Mouse (Mus musculus) olfactory bulb, adult 2 months (tissue): ENCODE data around the gene Sncg. TPM values are rescaled to one million over a fixed set of nuclear protein-coding genes. Genes with fewer than 3 reads are reported as not detected.

Experiments used
- H3K27ac ChIP-seq: fragments of 200-500 bp; 2 replicates; pipeline ENCODE4 v1.5.1; 2012; ENCODE audit warnings: low read depth, low read length; ENCODE audit not compliant: insufficient read depth
- H3K4me1 ChIP-seq: fragments of 200-500 bp; 2 replicates; pipeline ENCODE4 v1.6.1; 2012; ENCODE audit warnings: low read length; ENCODE audit not compliant: control insufficient read depth, insufficient read depth
- H3K4me3 ChIP-seq: fragments of 200-500 bp; 2 replicates; pipeline ENCODE4 v1.5.1; 2012; ENCODE audit warnings: mild to moderate bottlenecking, low read depth, low read length, moderate library complexity; ENCODE audit not compliant: insufficient read depth
- CTCF ChIP-seq: fragments of 200-500 bp; IDR thresholded peaks from 2 replicates; pipeline ENCODE4 v1.5.1; 2012; ENCODE audit warnings: low read depth, mild to moderate bottlenecking, low read length, moderate library complexity; ENCODE audit not compliant: insufficient read depth
- POLR2A ChIP-seq: fragments of 200-500 bp; IDR thresholded peaks from 2 replicates; pipeline ENCODE4 v1.6.1; 2012; ENCODE audit warnings: mild to moderate bottlenecking, low read depth, low read length, moderate library complexity; ENCODE audit not compliant: insufficient read depth
- WGBS: fragments of 180-500 bp; shearing (Covaris S2); methylation state at CpG from one replicate; pipeline ENCODE4 v1.1.7; 2018; 5-methylcytosine and 5-hydroxymethylcytosine counted together
- polyA plus RNA-seq: library from polyadenylated mRNA; stranded (reverse); fragments of >200 nt; gene quantifications from 2 replicates; pipeline ENCODE4 v1.2.4, GENCODE M21; 2012; ENCODE audit warnings: low replicate concordance; ENCODE audit not compliant: missing spikeins, insufficient read depth, insufficient read length

Sncg gene
- polyA plus RNA-seq, 1 experiment, result not detected

GRCm38 (mm10) chr14:34362135-34362534 lies 12.5 kb downstream of the Sncg start:
- TF ChIP-seq CTCF (no peak), POLR2A (no peak)
- 90% methylated on average over 4 of the region's 4 CpGs for WGBS
- peaks cover 23% of the 10 kb centered on the region for H3K4me1 ChIP-seq

GRCm38 (mm10) chr14:34360251-34360650 lies 14.3 kb downstream of the Sncg start:
- TF ChIP-seq POLR2A, result no peak
- no peak for TF ChIP-seq CTCF
- Histone ChIP-seq H3K4me1 (peaks cover 23% of the 10 kb centered on the region), H3K4me3 (no peak overlapping the region), H3K27ac (no peak overlapping the region)
- WGBS, result 67% methylated on average over 6 of the region's 6 CpGs

More at GRCm38 (mm10) chr14:34362135-34362534, 12.5 kb downstream of the Sncg start:
- Histone ChIP-seq H3K4me3 (no peak overlapping the region), H3K27ac (no peak overlapping the region)

- no peak overlapping the region for H3K4me3 ChIP-seq
- no peak for TF ChIP-seq POLR2A
- no peak for TF ChIP-seq CTCF
- peaks cover 23% of the 10 kb centered on the region for H3K4me1 ChIP-seq
- no peak overlapping the region for H3K27ac ChIP-seq
- 61% methylated on average over 5 of the region's 5 CpGs for WGBS
These were observed 14.8 kb downstream of the Sncg start for GRCm38 (mm10) chr14:34359676-34360244.

- peaks cover 17% of the 10 kb centered on the region for H3K4me1 ChIP-seq
- TF ChIP-seq POLR2A (no peak), CTCF (no peak)
- whole genome bisulfite sequencing, result 66% methylated on average over 7 of the region's 7 CpGs
These were observed 16.7 kb downstream of the Sncg start for GRCm38 (mm10) chr14:34357671-34358455.

GRCm38 (mm10) chr14:34355301-34355700 lies 19.3 kb downstream of the Sncg start, which contains the start of gene Fam25c:
TSS of gene Fam25c (minus strand) at chr14:34355433.
- Histone ChIP-seq H3K4me3 (no peak within 1 kb of the TSS), H3K27ac (no peak within 1 kb of the TSS), H3K4me1 (peaks cover 17% of the 10 kb centered on the region)
- WGBS, result 90% methylated on average over 6 of the region's 6 CpGs
- no peak for TF ChIP-seq CTCF
- no peak for TF ChIP-seq POLR2A

More at GRCm38 (mm10) chr14:34357671-34358455, 16.7 kb downstream of the Sncg start:
- Histone ChIP-seq H3K27ac (no peak overlapping the region), H3K4me3 (no peak overlapping the region)

- H3K4me3 ChIP-seq, result no peak overlapping the region
- peaks cover 17% of the 10 kb centered on the region for H3K4me1 ChIP-seq
- 88% methylated on average over 4 of the region's 4 CpGs for WGBS
- H3K27ac ChIP-seq, result no peak overlapping the region
- TF ChIP-seq POLR2A (no peak), CTCF (no peak)
These were observed 20.1 kb downstream of the Sncg start for GRCm38 (mm10) chr14:34354456-34354855.

- Histone ChIP-seq H3K27ac (no peak overlapping the region), H3K4me3 (no peak overlapping the region), H3K4me1 (peaks cover 13% of the 10 kb centered on the region)
- no peak for TF ChIP-seq POLR2A
- TF ChIP-seq CTCF, result no peak
- 72% methylated on average over 3 of the region's 3 CpGs for WGBS
These were observed 21.3 kb downstream of the Sncg start for GRCm38 (mm10) chr14:34353326-34353725.

GRCm38 (mm10) chr14:34352523-34352922 lies 22.1 kb downstream of the Sncg start:
- 73% methylated on average over 6 of the region's 6 CpGs for WGBS
- TF ChIP-seq CTCF, result no peak
- TF ChIP-seq POLR2A, result no peak
- H3K4me3 ChIP-seq, result no peak overlapping the region
- no peak overlapping the region for H3K27ac ChIP-seq
- peaks cover 8% of the 10 kb centered on the region for H3K4me1 ChIP-seq

- WGBS, result 94% methylated on average over 3 of the region's 3 CpGs
- no peak for TF ChIP-seq CTCF
- no peak for TF ChIP-seq POLR2A
- Histone ChIP-seq H3K4me1 (peaks cover 6% of the 10 kb centered on the region; the same call in 1 of the 2 replicates), H3K4me3 (no peak overlapping the region), H3K27ac (no peak overlapping the region)
These were observed 22.9 kb downstream of the Sncg start for GRCm38 (mm10) chr14:34351660-34352059.
